Mouse (Mus musculus) adrenal gland, adult 18-20 months (tissue): ENCODE measurements around the gene Ftsj1. TPM values are rescaled to one million over a fixed set of nuclear protein-coding genes. Genes with fewer than 3 reads are reported as not detected.

ENCODE experiments used
- DNase-seq, 2 experiments: peaks; one replicate each; pipeline ENCODE4 v3.0.0; 2021 to 2022; ENCODE audit warnings: low spot score in 2 of 2
- total RNA-seq, 2 experiments: library from RNA; stranded (reverse); gene quantifications; 1 replicate in 1 of 2; 2 replicates in 1 of 2; pipeline ENCODE4 v1.2.3; 2021

Gene Ftsj1
- total RNA-seq, 2 experiments from 2014 or later, result 22.9 to 26.6 TPM

- no peak for DNase-seq
Observed at GRCm38 (mm10) chrX:8222296-8222677, 29.9 kb downstream of the Ftsj1 start.

GRCm38 (mm10) chrX:8219651-8220050, 32.6 kb downstream of the Ftsj1 start:
- no peak for DNase-seq

GRCm38 (mm10) chrX:8218114-8218513, 34.1 kb downstream of the Ftsj1 start:
- DNase-seq, result no peak

DNA sequence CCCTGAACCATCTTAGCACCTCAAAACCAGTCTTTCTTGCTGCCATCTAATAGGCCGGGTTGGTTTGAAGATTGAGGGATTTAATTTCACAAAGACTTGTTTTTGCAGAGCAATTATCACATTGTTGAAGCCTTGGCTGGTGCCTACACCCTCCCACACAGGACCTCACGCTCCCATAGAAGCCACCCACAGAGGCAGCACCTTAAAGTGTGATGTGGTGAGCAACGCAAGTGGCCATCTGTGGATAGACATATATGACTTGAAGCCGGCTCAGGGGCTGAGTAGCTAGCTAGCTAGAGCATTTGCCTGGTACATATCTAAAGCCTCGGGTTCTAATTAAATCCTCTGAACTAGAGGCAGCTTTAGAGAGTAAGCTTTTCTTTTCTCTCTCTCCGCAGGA, 34.8 kb downstream of the Ftsj1 start:
- no peak for DNase-seq

- no peak for DNase-seq
Observed at GRCm38 (mm10) chrX:8211490-8212207, 40.6 kb downstream of the Ftsj1 start.

DNA sequence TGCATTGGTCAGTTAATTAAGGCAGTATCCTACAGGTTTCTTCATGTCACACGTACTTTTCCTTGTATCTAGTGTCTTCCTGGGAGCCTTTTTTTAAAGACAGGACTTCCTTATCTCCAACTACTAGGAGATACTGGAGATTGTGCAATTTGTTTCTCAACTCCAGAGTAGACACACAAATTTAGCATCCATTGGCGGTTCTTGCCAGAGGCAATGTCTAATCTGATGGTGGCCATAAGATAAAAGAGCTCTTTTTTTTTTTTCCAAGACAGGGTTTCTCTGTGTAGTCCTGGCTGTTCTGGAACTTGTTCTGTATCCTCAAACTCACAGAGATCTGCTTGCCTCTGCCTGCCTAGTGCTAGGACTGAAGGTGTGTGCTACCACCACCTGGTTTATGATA, 42.5 kb downstream of the Ftsj1 start:
- DNase-seq, result no peak

- no peak for DNase-seq
Observed at GRCm38 (mm10) chrX:8207224-8207623, 45.0 kb downstream of the Ftsj1 start.

DNA sequence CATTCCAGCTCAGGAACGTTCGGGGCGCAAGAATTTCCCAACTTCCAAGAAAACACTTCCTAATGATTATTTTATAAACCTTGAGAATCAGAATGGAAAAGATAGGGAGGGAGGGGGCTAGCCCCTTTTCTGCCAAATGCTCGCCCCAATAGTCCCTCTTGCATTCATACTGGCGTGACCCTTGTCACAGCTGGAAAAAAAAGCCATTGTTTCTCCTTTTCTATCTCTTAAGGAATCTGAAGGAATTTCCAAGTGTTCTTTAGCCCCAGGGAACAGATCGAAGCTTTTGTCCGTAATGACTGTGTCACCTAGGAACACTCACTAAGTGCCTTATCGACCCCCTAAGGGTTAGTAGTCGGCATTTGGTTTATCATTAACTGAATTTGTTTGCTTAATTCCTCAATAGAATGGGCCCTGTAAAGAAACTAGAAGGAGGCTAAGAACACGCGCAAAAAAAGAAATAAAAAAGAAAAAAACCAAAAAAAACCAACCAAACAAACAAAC, 45.5 kb downstream of the Ftsj1 start:
- no peak for DNase-seq

- peak; percentile 73 to 74 for DNase-seq
Observed at GRCm38 (mm10) chrX:8206015-8206693, 46.1 kb downstream of the Ftsj1 start, which contains the start of gene Porcn. TSS of gene Porcn (minus strand) at chrX:8206525.

DNA sequence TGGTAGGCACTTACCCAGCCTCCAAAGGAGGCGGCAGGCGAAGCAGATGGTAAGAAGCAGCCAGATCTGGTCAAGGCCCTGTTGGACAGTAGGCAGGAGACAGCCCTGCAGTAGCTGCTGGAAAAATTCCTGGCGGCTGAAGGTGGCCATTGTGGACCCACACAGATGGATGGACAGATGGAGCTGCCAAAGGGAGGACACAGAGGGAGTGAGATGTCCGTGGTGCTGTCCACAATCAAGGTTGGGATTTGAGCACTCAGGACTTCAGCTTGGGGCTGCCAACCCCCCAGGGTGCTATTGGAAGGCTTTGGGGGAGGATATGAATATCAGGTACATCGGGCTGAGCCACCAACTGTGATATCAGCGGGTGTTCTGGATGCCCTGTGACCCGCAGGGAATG, 46.7 kb downstream of the Ftsj1 start:
- no peak for DNase-seq

- no peak for DNase-seq
Observed at GRCm38 (mm10) chrX:8205088-8205487, 47.1 kb downstream of the Ftsj1 start.

DNA sequence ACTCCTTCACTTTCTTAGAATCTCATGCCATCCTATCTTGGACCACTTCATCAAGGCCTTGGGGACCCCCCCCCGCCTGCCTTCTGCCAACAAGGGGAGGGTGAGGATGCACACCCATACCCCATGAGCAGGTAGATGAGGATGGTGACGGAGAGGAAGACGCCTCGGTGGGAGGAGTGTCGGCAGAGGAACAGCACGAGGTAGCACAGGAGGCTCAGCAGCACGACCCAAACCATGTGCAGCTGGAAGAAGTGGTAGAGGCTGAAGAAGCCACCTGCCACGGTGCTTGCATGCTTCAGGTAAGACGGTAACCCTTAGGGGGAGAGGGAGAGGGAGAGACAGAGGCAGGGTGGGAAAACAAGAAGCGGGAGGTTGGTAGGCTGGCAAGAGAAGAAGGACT, 48.1 kb downstream of the Ftsj1 start:
- no peak for DNase-seq

- DNase-seq, result no peak
Observed at GRCm38 (mm10) chrX:8203105-8203504, 49.1 kb downstream of the Ftsj1 start.

DNA sequence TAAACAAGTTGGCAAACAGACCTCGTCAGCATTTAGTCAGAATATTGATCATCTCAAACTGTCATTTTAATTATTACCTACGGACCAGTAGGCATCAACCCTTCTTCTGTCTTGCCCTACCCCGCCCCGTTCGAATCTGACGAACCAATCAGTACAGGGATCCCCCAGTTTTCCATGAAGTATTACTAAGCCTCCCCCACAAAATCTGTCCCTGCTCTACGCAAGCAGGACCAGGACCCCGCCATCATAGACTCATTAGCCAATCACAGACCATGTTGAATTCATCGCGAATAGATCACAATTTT, 58.8 kb downstream of the Ftsj1 start, which contains the start of gene Ebp:
Gene Ebp, minus strand, starts transcription at position 94 of the 305 bp plus-strand sequence.
- DNase-seq, result peak in 1 of 2 experiments; percentile 6

DNA sequence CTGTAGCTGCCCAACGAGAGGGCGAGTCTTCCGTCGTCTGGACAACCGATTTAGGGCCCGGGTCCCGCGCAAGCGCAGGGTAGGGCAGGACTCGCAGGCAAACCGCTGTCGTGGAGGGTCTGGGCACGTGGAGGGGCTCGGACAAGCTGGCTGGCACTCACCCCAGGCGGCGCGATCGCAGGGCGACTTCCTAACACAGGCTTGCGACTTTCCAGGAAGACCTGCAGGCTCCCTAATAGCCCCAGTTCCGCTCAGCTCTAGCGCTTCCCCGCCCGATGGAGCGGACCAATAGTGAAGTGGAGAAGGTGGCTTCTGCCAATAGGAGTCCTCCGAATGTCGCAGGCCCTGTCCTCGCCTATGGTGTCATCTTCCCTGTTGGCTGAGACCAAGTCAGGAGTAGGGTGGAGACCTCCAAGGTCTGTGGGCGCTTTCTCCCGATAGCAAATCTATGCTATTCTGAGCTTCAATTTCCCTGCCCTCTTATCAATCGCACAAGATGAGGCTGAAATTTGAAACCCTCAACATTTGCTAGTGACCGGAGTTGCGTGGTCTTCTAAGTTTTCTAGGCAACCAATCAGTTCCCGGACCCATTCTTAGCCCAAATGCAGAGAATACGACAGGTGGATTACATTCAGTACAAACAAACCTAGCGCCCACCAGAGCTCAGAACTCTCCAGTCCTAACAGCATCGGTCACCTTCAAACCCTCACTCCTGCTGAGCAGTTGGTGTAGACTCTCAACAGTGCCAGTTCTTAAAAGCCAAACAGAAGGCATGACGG, 59.4 kb downstream of the Ftsj1 start:
- DNase-seq, result peak; percentile 58 to 66

DNA sequence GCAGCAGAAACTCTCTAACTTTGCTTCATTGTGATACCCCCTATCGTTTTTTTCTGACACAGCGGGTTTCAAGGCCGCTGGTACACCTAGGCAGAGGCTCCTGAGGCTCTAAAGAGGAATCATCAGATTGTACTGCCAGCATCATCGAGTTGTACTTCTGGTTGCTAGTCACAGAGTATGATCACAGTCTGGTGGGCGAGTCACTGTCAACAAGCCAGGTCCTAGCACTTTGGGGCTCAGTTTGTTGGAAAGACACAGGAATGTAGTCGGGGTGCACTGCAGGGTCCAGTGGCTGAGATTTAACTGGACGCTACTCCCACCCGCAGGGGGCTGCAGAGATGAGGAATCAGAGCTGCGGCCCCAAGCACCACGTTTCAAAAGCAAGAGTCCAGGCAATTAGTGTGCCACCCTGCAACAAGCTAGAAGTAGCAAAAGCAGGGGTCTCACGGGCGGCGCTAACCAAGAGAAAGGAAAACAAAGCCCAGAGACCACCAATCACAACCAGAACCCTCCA, 60.0 kb downstream of the Ftsj1 start:
- DNase-seq, result no peak

Other genes with a start within 250 kb of the Ftsj1 start
- not detected for gene Glod5, start 233.9 kb downstream of the Ftsj1 start, total RNA-seq
- gene Suv39h1, start 177.6 kb downstream of the Ftsj1 start, total RNA-seq, result 10 to 100 TPM in 1 of 2 experiments, 1 to 10 TPM in 1; 8.6 to 11.1 TPM
- 1 to 10 TPM; 1.7 to 3.1 TPM for gene Was, start 161.9 kb downstream of the Ftsj1 start, total RNA-seq
- gene Wdr13, start 119.5 kb downstream of the Ftsj1 start, total RNA-seq, result 10 to 100 TPM; 58.0 to 61.7 TPM
- 100 to 1,000 TPM; 107 to 140 TPM for gene Rbm3, start 106.5 kb downstream of the Ftsj1 start, total RNA-seq
- 1 to 10 TPM; 8.2 to 9.4 TPM for gene Tbc1d25, start 76.2 kb downstream of the Ftsj1 start, total RNA-seq
- 10 to 100 TPM; 44.2 to 76.5 TPM for gene Ebp, start 58.9 kb downstream of the Ftsj1 start, total RNA-seq
- 1 to 10 TPM; 8.6 to 9.2 TPM for gene Porcn, start 45.9 kb downstream of the Ftsj1 start, total RNA-seq
- under 1 TPM in 1 of 2 experiments, not detected in 1; 0.32 TPM for gene Slc38a5, start 18.7 kb upstream of the Ftsj1 start, total RNA-seq
- not detected for gene Ssxb10, start 75.0 kb upstream of the Ftsj1 start, total RNA-seq
- gene Ssxb9, start 114.6 kb upstream of the Ftsj1 start, total RNA-seq, result not detected
- gene Ssxb1, start 160.9 kb upstream of the Ftsj1 start, total RNA-seq, result not detected
- gene Ssxb2, start 209.3 kb upstream of the Ftsj1 start, total RNA-seq, result not detected